Mouse (Mus musculus) ES-E14 (cell line): ENCODE results near the gene Tmx1.

Experiments
- CHD2 ChIP-seq: IDR thresholded peaks from 2 replicates; pipeline ENCODE4 v1.6.1; 2014; ENCODE audit warnings: mild to moderate bottlenecking, low read depth, low read length, inconsistent platforms
- HCFC1 ChIP-seq: IDR thresholded peaks from 2 replicates; pipeline ENCODE4 v1.6.1; 2012; ENCODE audit warnings: low read length, inconsistent platforms, borderline replicate concordance; ENCODE audit not compliant: insufficient read depth
- ZC3H11A ChIP-seq: IDR thresholded peaks from 2 replicates; pipeline ENCODE4 v1.6.1; 2012; ENCODE audit warnings: low read depth, mild to moderate bottlenecking, inconsistent platforms, low read length, borderline replicate concordance

DNA sequence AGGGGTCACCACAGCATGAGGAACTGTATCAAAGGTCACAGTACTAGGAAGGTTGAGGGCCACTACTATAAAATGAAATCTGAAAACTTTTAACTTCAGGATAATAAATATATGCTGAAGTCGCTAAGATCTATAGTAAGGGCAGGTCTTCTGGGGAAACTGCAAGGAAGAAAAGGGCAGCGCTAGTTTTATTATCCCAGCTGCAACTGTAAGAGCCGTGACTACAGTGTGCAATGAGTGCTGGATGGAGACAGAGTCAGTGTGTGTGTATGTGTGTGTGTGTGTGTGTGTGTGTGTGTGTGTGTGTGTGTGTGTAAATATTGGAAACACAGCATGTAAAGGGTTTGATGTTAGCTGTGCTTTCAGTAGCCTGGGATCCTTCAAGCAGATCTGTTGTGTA is 25.0 kb upstream of the Tmx1 start:
- TF ChIP-seq HCFC1 (no peak), CHD2 (no peak), ZC3H11A (no peak)
